ENCODE assay signal across 8 mouse cellular contexts in the genomic region with DNA sequence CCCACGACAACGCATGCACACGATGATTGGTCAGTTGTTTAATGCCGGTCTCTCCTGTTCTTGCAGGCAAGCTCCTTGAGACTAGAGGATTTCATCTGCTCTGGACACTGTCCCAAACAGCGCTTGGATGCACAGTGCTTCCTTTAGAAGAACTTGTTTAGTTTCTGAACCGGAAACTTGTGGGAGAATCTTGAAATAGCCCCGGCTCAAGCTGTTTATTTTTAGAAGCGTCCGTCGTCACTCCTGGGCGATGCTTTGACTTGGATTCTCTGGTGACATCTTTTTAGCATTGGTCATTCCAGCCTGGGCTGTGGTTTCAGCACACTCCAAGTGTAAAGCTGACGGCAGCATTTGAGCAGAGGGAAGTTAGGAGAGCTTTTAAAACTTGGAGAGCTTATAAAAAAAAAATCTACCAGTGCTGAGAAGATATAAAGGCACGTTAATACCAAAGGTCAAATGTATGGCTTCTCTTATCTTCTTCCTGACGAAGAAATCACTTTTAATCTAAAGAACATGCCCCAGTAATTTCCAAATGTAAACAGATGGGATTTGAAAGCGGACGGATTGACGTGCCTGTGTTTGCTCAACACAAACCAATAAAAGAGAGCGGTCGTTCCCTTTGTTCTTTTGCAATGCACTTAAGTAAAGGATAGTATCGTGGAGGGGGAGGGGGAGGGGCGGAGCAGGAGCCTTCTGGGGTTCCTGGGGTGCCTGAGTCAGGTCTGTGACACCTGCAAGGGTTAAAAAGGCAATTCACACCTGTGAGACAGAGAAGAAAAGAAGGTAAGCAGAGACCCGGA. TPM values are rescaled to one million over a fixed set of nuclear protein-coding genes. Genes with fewer than 3 reads are reported as not detected.
DNase-seq lines count a peak whose midpoint lies in the region; ATAC-seq and TF ChIP-seq lines count a peak whose summit lies in the region.

No protein-coding gene starts in this region.

- peak; percentile 85 for ATAC-seq in common myeloid progenitor, adult 5-6 weeks (replicated peaks; ENCODE audit: low read depth, poor library complexity, severe bottlenecking)
- no peak for ATAC-seq in heart, embryonic 11.5 days (replicated peaks; ENCODE audit: insufficient number of reproducible peaks, low FRiP score, low TSS enrichment)
- ATAC-seq in lung, embryonic 14.5 days (ENCODE audit: insufficient read depth), result peak; percentile 76
- ATAC-seq in stomach, postnatal 0 days (ENCODE audit: low FRiP score, low TSS enrichment), result peak; percentile 69
- no peak for ATAC-seq in monocyte, adult 5-6 weeks (replicated peaks; ENCODE audit: insufficient number of reproducible peaks, low FRiP score, low TSS enrichment, poor library complexity, severe bottlenecking)

- H3K36me3 ChIP-seq in heart, embryonic 11.5 days (ENCODE audit: control insufficient read depth, insufficient read depth, low read length), result no peaks in the 10 kb centered on the region
- H3K36me3 ChIP-seq in lung, embryonic 14.5 days (ENCODE audit: insufficient read depth), result no peaks in the 10 kb centered on the region
- no peaks in the 10 kb centered on the region for H3K36me3 ChIP-seq in stomach, postnatal 0 days (ENCODE audit: control insufficient read depth, insufficient read depth, low read length)

- no peak for TF ChIP-seq EP300 in stomach, postnatal 0 days (optimal IDR thresholded peaks at IDR 0.05)

- H3K9me3 ChIP-seq in heart, embryonic 11.5 days (replicated peaks; ENCODE audit: control insufficient read depth, low read length), result no peaks in the 10 kb centered on the region
- no peaks in the 10 kb centered on the region for H3K9me3 ChIP-seq in lung, embryonic 14.5 days (ENCODE audit: low read depth, low read length)
- H3K9me3 ChIP-seq in stomach, postnatal 0 days (ENCODE audit: control insufficient read depth, low read length), result no peaks in the 10 kb centered on the region

- no peak overlapping the region for H3K27ac ChIP-seq in layer of hippocampus, adult 2 months
- H3K27ac ChIP-seq in heart, embryonic 11.5 days (ENCODE audit: low read depth, low read length), result peak overlapping the region; percentile 89
- H3K27ac ChIP-seq in lung, embryonic 14.5 days (ENCODE audit: low read depth), result peak overlapping the region; percentile 49; the same call in 1 of the 2 replicates
- no peak overlapping the region for H3K27ac ChIP-seq in stomach, postnatal 0 days (replicated peaks)

- H3K27me3 ChIP-seq in heart, embryonic 11.5 days (ENCODE audit: control insufficient read depth, insufficient read depth, low read length), result no peaks in the 10 kb centered on the region
- no peaks in the 10 kb centered on the region for H3K27me3 ChIP-seq in lung, embryonic 14.5 days (ENCODE audit: insufficient read depth, low read length)
- no peaks in the 10 kb centered on the region for H3K27me3 ChIP-seq in stomach, postnatal 0 days (ENCODE audit: control insufficient read depth, insufficient read depth, low read length)

- peak overlapping the region; percentile 60 for H3K4me2 ChIP-seq in heart, embryonic 11.5 days
- H3K4me2 ChIP-seq in lung, embryonic 14.5 days, result peak overlapping the region; percentile 51
- peak overlapping the region; percentile 37 for H3K4me2 ChIP-seq in stomach, postnatal 0 days (replicated peaks; ENCODE audit: low read depth)

- H3K4me3 ChIP-seq in layer of hippocampus, adult 2 months, result no peak overlapping the region; the same call in 1 of the 2 replicates
- H3K4me3 ChIP-seq in heart, embryonic 11.5 days (ENCODE audit: low read depth, low read length), result 0 out of 2 replicates have a peak overlapping the region, but pooled peaks have one; percentile 13
- H3K4me3 ChIP-seq in lung, embryonic 14.5 days (ENCODE audit: low read depth, low read length), result no peak overlapping the region
- 0 out of 2 replicates have a peak overlapping the region, but pooled peaks have one; percentile 12 for H3K4me3 ChIP-seq in stomach, postnatal 0 days (ENCODE audit: low read depth, low read length)

- 5% methylated on average over 22 of the region's 22 CpGs for WGBS in heart, embryonic 11.5 days (ENCODE audit: insufficient replicate concordance)
- WGBS in lung, embryonic 14.5 days, result 3% methylated on average over 22 of the region's 22 CpGs
- WGBS in stomach, postnatal 0 days, result 6% methylated on average over 22 of the region's 22 CpGs

- peak overlapping the region; percentile 54 for H3K9ac ChIP-seq in heart, embryonic 11.5 days (ENCODE audit: low read depth, low read length)
- peak overlapping the region; percentile 2; the same call in 1 of the 2 replicates for H3K9ac ChIP-seq in lung, embryonic 14.5 days
- no peak overlapping the region for H3K9ac ChIP-seq in stomach, postnatal 0 days (ENCODE audit: low read length)

- H3K4me1 ChIP-seq in heart, embryonic 11.5 days (ENCODE audit: control insufficient read depth, insufficient read depth, low read length), result peaks cover 26% of the 10 kb centered on the region
- H3K4me1 ChIP-seq in lung, embryonic 14.5 days (ENCODE audit: insufficient read depth), result peaks cover 6% of the 10 kb centered on the region
- no peaks in the 10 kb centered on the region for H3K4me1 ChIP-seq in stomach, postnatal 0 days (replicated peaks; ENCODE audit: control insufficient read depth, insufficient read depth)

- no peak for TF ChIP-seq CTCF in layer of hippocampus, adult 2 months (conservative IDR thresholded peaks at IDR 0.05)
- TF ChIP-seq CTCF in lung, embryonic 14.5 days (IDR thresholded peaks at IDR 0.05; ENCODE audit: low read depth), result no peak
- no peak for TF ChIP-seq CTCF in stomach, postnatal 0 days (IDR thresholded peaks at IDR 0.05; ENCODE audit: low read depth)

- peak; percentile 80 for DNase-seq in layer of hippocampus, adult 9-11 months
- no peak for DNase-seq in layer of hippocampus, adult 2 months (ENCODE audit: low spot score in 2 of 2)
- DNase-seq in kidney, adult 8-10 months, result peak; percentile 22 to 39
- peak; percentile 86 for DNase-seq in lung, embryonic 14.5 days
- DNase-seq in stomach, postnatal 0 days (ENCODE audit: low spot score), result peak; percentile 63

RNA-seq across cellular contexts. Expression of gene Sipa1l1, which starts 46.5 kb away (rescaled TPM):
- total RNA-seq in layer of hippocampus, adult 2 months (2021), result 100 to 1,000 TPM; 233 to 244 TPM
- 41.3 and 47.9 TPM in 2 replicates for total RNA-seq in common myeloid progenitor, adult 5-6 weeks (2017)
- 33.5 and 37.2 TPM in 2 replicates for polyA plus RNA-seq in heart, embryonic 11.5 days (2014; fragmentation: Nextera tagmentation; extraction: Ambion mirVana)
- polyA plus RNA-seq in lung, embryonic 14.5 days (2014; fragmentation: Nextera tagmentation; extraction: Ambion mirVana), result 30.5 and 30.8 TPM in 2 replicates
- 9.2 and 9.7 TPM in 2 replicates for polyA plus RNA-seq in stomach, postnatal 0 days (2015; fragmentation: Nextera tagmentation; extraction: Ambion mirVana)
- 44.5 to 87.6 TPM (median 61.0 TPM) in 3 replicates for total RNA-seq in monocyte, adult 5-6 weeks (2017)

Comparison
In these comparisons a context has a peak if more than half of its experiments do, and no peak if none do; other contexts are left out.
1. DNase-seq: peak in layer of hippocampus, adult 9-11 months (single experiment), kidney, adult 8-10 months (2 of 2), lung, embryonic 14.5 days (single experiment) and stomach, postnatal 0 days (single experiment); none in layer of hippocampus, adult 2 months (0 of 2).
2. H3K27ac ChIP-seq: peak in heart, embryonic 11.5 days (single experiment) and lung, embryonic 14.5 days (single experiment); none in layer of hippocampus, adult 2 months (single experiment) and stomach, postnatal 0 days (single experiment).
3. H3K4me3 ChIP-seq: peak in heart, embryonic 11.5 days (single experiment) and stomach, postnatal 0 days (single experiment); none in layer of hippocampus, adult 2 months (single experiment) and lung, embryonic 14.5 days (single experiment).
4. ATAC-seq: peak in common myeloid progenitor, adult 5-6 weeks (single experiment), lung, embryonic 14.5 days (single experiment) and stomach, postnatal 0 days (single experiment); none in heart, embryonic 11.5 days (single experiment) and monocyte, adult 5-6 weeks (single experiment).
5. Peak in every context shown above with its lines, with median percentiles within 50 percentile points of each other: H3K4me2 ChIP-seq.